Mouse (Mus musculus) MEL (cell line): ENCODE measurements at regions not wholly inside any gene's neighbourhood (a gene's known extent, or its start where the extent isn't known, plus 50 kb on each side); places are given as distances from the start of the nearest gene placed in this dataset.
"Not testable (repeated sequence)": the region's sequence is repeated elsewhere in the genome, so short reads cannot be mapped to it uniquely, and the experiment has no call there.

Experiments
- DNase-seq: peaks from one replicate; pipeline ENCODE4 v3.0.0; 2011; ENCODE audit warnings: low read depth, low spot score
- H3K27ac ChIP-seq: 2 replicates; pipeline ENCODE4 v1.5.1; 2012; ENCODE audit warnings: low read depth, mild to moderate bottlenecking, control low read depth, low read length, moderate library complexity; ENCODE audit not compliant: control insufficient read depth
- H3K27me3 ChIP-seq, 2 experiments: fragments of 150-350 bp in 1 of 2; sonication (generic) in 1 of 2; 2 replicates each; pipeline ENCODE4 v1.6.1; 2012; ENCODE audit warnings: low read length in 2 of 2, mild to moderate bottlenecking in 2 of 2, improper control_type of control experiment in 1 of 2, moderate library complexity in 1 of 2; ENCODE audit not compliant: insufficient read depth in 2 of 2, control insufficient read depth in 1 of 2
- H3K36me3 ChIP-seq, 2 experiments: 2 replicates each; pipeline ENCODE4 v1.6.1; 2012 to 2014; ENCODE audit warnings: low read length in 2 of 2, improper control_type of control experiment in 1 of 2, inconsistent platforms in 1 of 2, mild to moderate bottlenecking in 1 of 2; ENCODE audit not compliant: insufficient read depth in 2 of 2, control insufficient read depth in 1 of 2
- H3K4me1 ChIP-seq, 2 experiments: fragments of 150-350 bp in 1 of 2; sonication (generic) in 1 of 2; 2 replicates each; pipeline ENCODE4 v1.6.1; 2012; ENCODE audit warnings: low read length in 2 of 2, improper control_type of control experiment in 1 of 2, mild to moderate bottlenecking in 1 of 2; ENCODE audit not compliant: insufficient read depth in 2 of 2, control insufficient read depth in 1 of 2
- H3K4me3 ChIP-seq, 2 experiments: fragments of 150-350 bp in 1 of 2; sonication (generic) in 1 of 2; 2 replicates each; pipeline ENCODE4 v1.5.1; 2012; ENCODE audit warnings: low read depth in 2 of 2, low read length in 2 of 2, mild to moderate bottlenecking in 2 of 2, moderate library complexity in 2 of 2, control low read depth in 1 of 2, improper control_type of control experiment in 1 of 2; ENCODE audit not compliant: control insufficient read depth in 1 of 2, insufficient read depth in 1 of 2
- H3K79me2 ChIP-seq: 2 replicates; pipeline ENCODE4 v1.6.1; 2012; ENCODE audit warnings: mild to moderate bottlenecking, low read length, moderate library complexity; ENCODE audit not compliant: control insufficient read depth, poor library complexity, insufficient read depth
- H3K9ac ChIP-seq: 2 replicates; pipeline ENCODE4 v1.6.1; 2012; ENCODE audit warnings: low read depth, mild to moderate bottlenecking, control low read depth, low read length, moderate library complexity; ENCODE audit not compliant: control insufficient read depth, poor library complexity, severe bottlenecking
- H3K9me3 ChIP-seq: fragments of 150-350 bp; sonication (generic); replicated peaks from 2 replicates; pipeline ENCODE4 v1.6.1; 2012; ENCODE audit warnings: mild to moderate bottlenecking, low read length, improper control_type of control experiment, moderate library complexity; ENCODE audit not compliant: insufficient read depth
- EP300 ChIP-seq, 2 experiments: IDR thresholded peaks; 2 replicates each; pipeline ENCODE4 v1.6.1; 2011; ENCODE audit warnings: improper control_type of control experiment in 2 of 2, low read length in 2 of 2, low read depth in 1 of 2, mild to moderate bottlenecking in 1 of 2
- ETS1 ChIP-seq: IDR thresholded peaks from 2 replicates; pipeline ENCODE4 v1.6.1; 2012; ENCODE audit warnings: low read depth, mild to moderate bottlenecking, inconsistent platforms, low read length, improper control_type of control experiment, moderate library complexity
- HCFC1 ChIP-seq: IDR thresholded peaks from 2 replicates; pipeline ENCODE4 v1.6.1; 2012; ENCODE audit warnings: low read depth, mild to moderate bottlenecking, inconsistent platforms, low read length, improper control_type of control experiment, moderate library complexity
- KAT2A ChIP-seq: conservative IDR thresholded peaks from 2 replicates; pipeline ENCODE4 v1.6.1; 2012; ENCODE audit warnings: low read depth, low read length, improper control_type of control experiment, inconsistent platforms
- POLR2AphosphoS5 ChIP-seq: IDR thresholded peaks from 2 replicates; pipeline ENCODE4 v1.6.1; 2012; ENCODE audit warnings: low read depth, borderline replicate concordance, mild to moderate bottlenecking, inconsistent platforms, low read length, moderate library complexity, mixed read lengths
- RAD21 ChIP-seq: IDR thresholded peaks from 2 replicates; pipeline ENCODE4 v1.6.1; 2011; ENCODE audit warnings: mild to moderate bottlenecking, low read depth, low read length, improper control_type of control experiment
- TBP ChIP-seq: IDR thresholded peaks from 2 replicates; pipeline ENCODE4 v1.8.0; 2011; ENCODE audit warnings: low read depth, low read length, improper control_type of control experiment

DNA sequence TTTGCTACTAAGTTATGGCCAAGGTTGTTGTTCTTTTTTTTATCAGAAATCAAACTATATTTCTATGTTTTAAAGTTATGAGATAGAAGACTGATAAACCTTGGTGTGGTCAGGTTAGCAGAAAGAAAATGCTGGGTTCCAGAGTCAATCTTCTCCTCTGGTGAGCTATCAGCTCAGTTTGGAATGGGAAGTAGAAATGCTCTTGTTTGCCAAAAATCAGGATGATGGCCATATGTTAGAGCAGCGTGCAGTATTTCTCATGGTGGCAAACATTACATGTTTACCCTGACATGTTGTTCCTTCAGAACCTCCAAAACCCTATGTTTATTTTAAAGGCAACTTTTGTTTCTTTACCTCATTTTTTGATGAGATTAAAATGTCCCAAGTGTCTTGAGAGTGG, 279.5 kb upstream of the Gdi2 start:
- H3K4me1 ChIP-seq, result no peaks in the 10 kb centered on the region
- no peak overlapping the region for H3K27ac ChIP-seq
- no peak for DNase-seq
- H3K27me3 ChIP-seq, result no peaks in the 10 kb centered on the region
- H3K79me2 ChIP-seq, result no peaks in the 10 kb centered on the region
- H3K9me3 ChIP-seq, result no peaks in the 10 kb centered on the region
- no peak overlapping the region for H3K9ac ChIP-seq
- H3K4me3 ChIP-seq, result no peak overlapping the region
- no peaks in the 10 kb centered on the region for H3K36me3 ChIP-seq
- no peak for TF ChIP-seq TBP
- TF ChIP-seq ETS1, result no peak
- TF ChIP-seq HCFC1, result no peak
- TF ChIP-seq KAT2A, result no peak
- TF ChIP-seq EP300 (IDR thresholded peaks at IDR 0.05; ENCODE audit: low read depth in 1 of 2, low read length in 2 of 2), result no peak
- TF ChIP-seq RAD21, result no peak
- TF ChIP-seq POLR2AphosphoS5, result no peak

DNA sequence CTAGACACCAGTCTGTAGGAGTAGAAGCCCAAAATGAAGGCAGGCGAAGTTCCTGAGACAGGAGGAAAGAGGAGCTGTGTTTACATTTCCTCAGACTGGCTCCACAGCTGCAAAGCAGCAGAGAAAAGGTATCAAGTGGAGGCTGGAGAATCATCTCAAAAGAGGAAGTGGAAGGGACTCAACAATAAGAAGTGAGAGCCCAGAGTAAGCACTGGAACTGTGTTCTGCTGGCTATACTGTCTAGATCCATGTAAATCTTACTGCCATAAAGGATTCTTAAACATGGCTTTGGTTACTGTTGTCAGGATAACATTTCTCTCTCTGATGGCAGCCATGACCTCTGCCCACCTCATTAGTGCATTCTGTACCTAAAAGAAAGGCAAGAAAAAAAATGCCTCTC, 261.7 kb upstream of the Gdi2 start:
- H3K27ac ChIP-seq, H3K9ac ChIP-seq, H3K4me1 ChIP-seq, H3K27me3 ChIP-seq, H3K9me3 ChIP-seq, H3K79me2 ChIP-seq, DNase-seq, H3K4me3 ChIP-seq, H3K36me3 ChIP-seq: not testable (repeated sequence)
